Mouse (Mus musculus): ENCODE results near the gene Odc1. TPM values are rescaled to one million over a fixed set of nuclear protein-coding genes. Genes with fewer than 3 reads are reported as not detected.

Odc1 gene
- polyA plus RNA-seq, 2 experiments = 178 to 223 TPM

DNA sequence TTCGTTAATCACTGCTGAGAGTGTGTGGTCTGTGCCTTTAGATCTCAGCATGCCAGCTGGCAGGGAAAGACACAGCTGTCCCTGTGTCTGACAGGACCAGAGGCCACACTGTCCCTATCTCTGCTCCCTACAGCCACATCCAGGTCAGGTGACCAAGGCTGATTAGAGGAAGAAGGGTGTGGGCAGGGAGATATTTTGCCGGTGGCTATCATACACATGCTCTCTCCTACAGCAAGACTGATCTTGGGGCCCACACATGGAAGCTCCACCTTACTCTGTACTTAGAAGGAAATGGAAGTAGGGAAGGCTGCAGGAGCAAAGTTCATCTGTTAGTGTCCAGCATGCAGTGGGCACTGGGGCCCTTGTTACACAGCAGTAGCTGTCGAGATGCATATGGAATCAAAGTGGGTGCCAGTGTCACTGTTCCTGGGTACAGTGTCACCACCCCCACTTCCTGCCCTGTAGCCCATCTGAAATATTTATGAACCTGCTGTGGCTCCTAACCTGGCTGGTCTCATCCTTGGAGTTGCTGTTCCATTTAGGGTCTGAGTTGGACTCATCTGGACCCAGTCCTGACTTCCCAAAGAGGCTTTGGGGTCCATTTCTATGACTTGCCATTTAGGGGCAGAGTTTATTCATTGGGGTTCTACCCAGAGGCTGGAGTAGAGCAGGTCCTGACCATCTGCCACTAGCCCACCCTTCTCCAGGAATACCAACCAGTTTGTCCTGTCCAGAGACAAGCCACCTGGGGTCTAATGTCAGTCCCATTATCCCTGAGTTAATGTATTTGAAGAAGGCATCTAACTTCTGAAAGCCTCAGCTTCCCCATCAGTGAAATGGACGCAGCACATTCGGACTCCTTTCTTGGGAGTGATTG lies 38.2 kb upstream of the Odc1 start:
- Histone ChIP-seq H3K9ac (ENCODE audit: low read depth, low read length, severe bottlenecking) (no peak overlapping the region), H3K4me3 (replicated peaks; ENCODE audit: low read length) (no peak overlapping the region), H3K4me2 (replicated peaks; ENCODE audit: low read depth, low read length, severe bottlenecking) (no peak overlapping the region), H3K27ac (replicated peaks; ENCODE audit: low read depth, low read length) (no peak overlapping the region), H3K9me3 (ENCODE audit: control insufficient read depth, low read length) (no peaks in the 10 kb centered on the region), H3K27me3 (ENCODE audit: control insufficient read depth, insufficient read depth, low read length) (no peaks in the 10 kb centered on the region), H3K4me1 (ENCODE audit: control insufficient read depth, insufficient read depth, low read length) (no peaks in the 10 kb centered on the region), H3K36me3 (ENCODE audit: control insufficient read depth, insufficient read depth, low read length) (no peaks in the 10 kb centered on the region)
- 54% methylated on average over 5 of the region's 5 CpGs for WGBS
- no peak for DNase-seq (ENCODE audit: low spot score)
- no peak for TF ChIP-seq POLR2A (IDR thresholded peaks at IDR 0.05; ENCODE audit: borderline replicate concordance, extremely low read depth, insufficient read depth, insufficient read length)
- no peak for ATAC-seq (ENCODE audit: low FRiP score, low read depth)

DNA sequence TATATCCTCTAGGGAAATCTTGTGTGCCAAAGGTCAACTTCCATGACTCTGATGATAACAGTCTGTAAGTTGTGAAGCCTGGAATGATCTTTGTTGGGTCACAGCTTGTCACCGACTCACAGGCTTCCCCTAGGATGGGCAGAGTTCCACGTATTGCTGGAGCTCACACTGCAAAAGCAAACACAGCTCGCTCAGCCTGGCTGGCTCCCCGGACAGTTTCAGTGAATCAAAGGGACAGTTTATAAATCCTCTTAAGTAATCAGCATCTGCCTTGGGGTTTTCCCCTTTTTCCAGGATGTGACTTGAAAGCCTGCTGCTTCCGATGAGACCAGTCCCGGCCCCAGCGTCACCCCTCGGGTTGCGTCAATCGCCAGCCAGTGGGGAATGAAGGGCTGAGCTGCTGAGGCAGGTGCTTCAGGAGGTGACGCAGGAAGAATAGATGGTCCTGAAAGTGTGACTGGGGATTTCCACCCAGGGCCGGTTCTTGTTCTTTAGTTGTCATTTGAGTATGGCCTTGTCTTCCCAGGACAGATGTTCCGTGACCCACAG lies 37.5 kb upstream of the Odc1 start:
- Histone ChIP-seq H3K27ac (replicated peaks; ENCODE audit: low read depth, low read length) (no peak overlapping the region), H3K9ac (ENCODE audit: low read depth, low read length, severe bottlenecking) (no peak overlapping the region), H3K9me3 (ENCODE audit: control insufficient read depth, low read length) (no peaks in the 10 kb centered on the region), H3K4me2 (replicated peaks; ENCODE audit: low read depth, low read length, severe bottlenecking) (no peak overlapping the region), H3K4me3 (replicated peaks; ENCODE audit: low read length) (no peak overlapping the region), H3K27me3 (ENCODE audit: control insufficient read depth, insufficient read depth, low read length) (no peaks in the 10 kb centered on the region), H3K36me3 (ENCODE audit: control insufficient read depth, insufficient read depth, low read length) (no peaks in the 10 kb centered on the region), H3K4me1 (ENCODE audit: control insufficient read depth, insufficient read depth, low read length) (no peaks in the 10 kb centered on the region)
- DNase-seq (ENCODE audit: low spot score) = no peak
- ATAC-seq (ENCODE audit: low FRiP score, low read depth) = no peak
- TF ChIP-seq POLR2A (IDR thresholded peaks at IDR 0.05; ENCODE audit: borderline replicate concordance, extremely low read depth, insufficient read depth, insufficient read length) = no peak
- 47% methylated on average over 13 of the region's 13 CpGs for WGBS

GRCm38 (mm10) chr12:17509310-17509709 lies 35.3 kb upstream of the Odc1 start:
- no peaks in the 10 kb centered on the region for H3K27me3 ChIP-seq (ENCODE audit: control insufficient read depth, insufficient read depth, low read length)
- no peaks in the 10 kb centered on the region for H3K4me1 ChIP-seq (ENCODE audit: control insufficient read depth, insufficient read depth, low read length)
- no peaks in the 10 kb centered on the region for H3K9me3 ChIP-seq (ENCODE audit: control insufficient read depth, low read length)
- TF ChIP-seq POLR2A (IDR thresholded peaks at IDR 0.05; ENCODE audit: borderline replicate concordance, extremely low read depth, insufficient read depth, insufficient read length) = no peak
- no peak for DNase-seq (ENCODE audit: low spot score)
- no peaks in the 10 kb centered on the region for H3K36me3 ChIP-seq (ENCODE audit: control insufficient read depth, insufficient read depth, low read length)
- no peak overlapping the region for H3K9ac ChIP-seq (ENCODE audit: low read depth, low read length, severe bottlenecking)
- ATAC-seq (ENCODE audit: low FRiP score, low read depth) = no peak
- no peak overlapping the region for H3K4me2 ChIP-seq (replicated peaks; ENCODE audit: low read depth, low read length, severe bottlenecking)
- no peak overlapping the region for H3K4me3 ChIP-seq (replicated peaks; ENCODE audit: low read length)
- H3K27ac ChIP-seq (replicated peaks; ENCODE audit: low read depth, low read length) = no peak overlapping the region
- 86% methylated on average over 1 of the region's 1 CpGs for WGBS

DNA sequence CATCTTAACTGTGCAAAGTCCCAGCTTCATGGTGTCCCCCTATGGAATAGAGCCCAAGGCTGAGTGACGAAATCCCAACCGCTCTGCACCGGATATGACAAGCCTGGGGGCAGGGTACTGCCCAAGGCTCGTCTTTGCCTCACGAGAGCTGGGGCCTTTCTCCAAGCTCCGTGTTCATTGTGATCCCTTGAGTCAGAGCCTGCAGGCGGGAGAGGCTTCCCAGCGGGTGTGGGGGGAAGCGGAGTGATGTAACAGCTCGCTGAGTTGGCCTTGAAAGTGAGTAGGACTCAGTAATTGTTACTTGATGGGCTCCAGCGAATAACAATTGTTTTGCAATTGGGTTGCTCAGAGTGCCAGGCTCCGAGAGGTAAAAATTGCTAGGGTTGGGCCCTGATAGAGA lies 34.4 kb upstream of the Odc1 start:
- no peak for TF ChIP-seq POLR2A (IDR thresholded peaks at IDR 0.05; ENCODE audit: borderline replicate concordance, extremely low read depth, insufficient read depth, insufficient read length)
- DNase-seq (ENCODE audit: low spot score) = no peak
- Histone ChIP-seq H3K9me3 (ENCODE audit: control insufficient read depth, low read length) (no peaks in the 10 kb centered on the region), H3K4me3 (replicated peaks; ENCODE audit: low read length) (no peak overlapping the region), H3K4me2 (replicated peaks; ENCODE audit: low read depth, low read length, severe bottlenecking) (no peak overlapping the region), H3K27ac (replicated peaks; ENCODE audit: low read depth, low read length) (no peak overlapping the region), H3K4me1 (ENCODE audit: control insufficient read depth, insufficient read depth, low read length) (no peaks in the 10 kb centered on the region), H3K27me3 (ENCODE audit: control insufficient read depth, insufficient read depth, low read length) (no peaks in the 10 kb centered on the region), H3K36me3 (ENCODE audit: control insufficient read depth, insufficient read depth, low read length) (no peaks in the 10 kb centered on the region), H3K9ac (ENCODE audit: low read depth, low read length, severe bottlenecking) (no peak overlapping the region)
- ATAC-seq (ENCODE audit: low FRiP score, low read depth) = no peak
- 59% methylated on average over 12 of the region's 12 CpGs for WGBS

GRCm38 (mm10) chr12:17511019-17511418 lies 33.6 kb upstream of the Odc1 start:
- no peak overlapping the region for H3K9ac ChIP-seq (ENCODE audit: low read depth, low read length, severe bottlenecking)
- ATAC-seq (ENCODE audit: low FRiP score, low read depth) (no peak), DNase-seq (ENCODE audit: low spot score) (no peak)
- H3K27me3 ChIP-seq (ENCODE audit: control insufficient read depth, insufficient read depth, low read length) = no peaks in the 10 kb centered on the region
- 83% methylated on average over 6 of the region's 6 CpGs for WGBS
- H3K9me3 ChIP-seq (ENCODE audit: control insufficient read depth, low read length) = no peaks in the 10 kb centered on the region
- H3K36me3 ChIP-seq (ENCODE audit: control insufficient read depth, insufficient read depth, low read length) = no peaks in the 10 kb centered on the region
- no peak overlapping the region for H3K4me2 ChIP-seq (replicated peaks; ENCODE audit: low read depth, low read length, severe bottlenecking)
- H3K27ac ChIP-seq (replicated peaks; ENCODE audit: low read depth, low read length) = no peak overlapping the region
- no peaks in the 10 kb centered on the region for H3K4me1 ChIP-seq (ENCODE audit: control insufficient read depth, insufficient read depth, low read length)
- no peak overlapping the region for H3K4me3 ChIP-seq (replicated peaks; ENCODE audit: low read length)
- no peak for TF ChIP-seq POLR2A (IDR thresholded peaks at IDR 0.05; ENCODE audit: borderline replicate concordance, extremely low read depth, insufficient read depth, insufficient read length)
